Mouse (Mus musculus) heart, embryonic 16.5 days (tissue): Measurements from ENCODE around the gene Tas2r126. TPM values are rescaled to one million over a fixed set of nuclear protein-coding genes. Genes with fewer than 3 reads are reported as not detected.
A peak's percentile ranks its signal among the peaks of the same experiment; 100 is the strongest.

Experiments used
- ATAC-seq: fragments of 200-750 bp; cut with Nextera tagmentation; replicated peaks from 2 replicates; pipeline ENCODE4 v1.8.0; 2017; ENCODE audit warnings: moderate number of reproducible peaks; ENCODE audit not compliant: insufficient read depth, low FRiP score; ENCODE audit errors: extremely low read depth
- H3K27ac ChIP-seq: fragments of 300-500 bp; sonication (generic); 2 replicates; pipeline ENCODE4 v1.5.1; 2014; ENCODE audit warnings: mild to moderate bottlenecking, low read length, control low read depth, moderate library complexity
- H3K27me3 ChIP-seq: fragments of 300-500 bp; sonication (generic); 2 replicates; pipeline ENCODE4 v1.6.1; 2014; ENCODE audit warnings: low read length, mixed read lengths; ENCODE audit not compliant: control insufficient read depth, insufficient read depth
- H3K36me3 ChIP-seq: fragments of 300-500 bp; sonication (generic); 2 replicates; pipeline ENCODE4 v1.6.1; 2014; ENCODE audit not compliant: control insufficient read depth, insufficient read depth
- H3K4me1 ChIP-seq: fragments of 300-500 bp; sonication (generic); 2 replicates; pipeline ENCODE4 v1.6.1; 2014; ENCODE audit warnings: low read length, mixed read lengths; ENCODE audit not compliant: control insufficient read depth, insufficient read depth
- H3K4me2 ChIP-seq: fragments of 300-500 bp; sonication (generic); 2 replicates; pipeline ENCODE4 v1.6.1; 2014; ENCODE audit warnings: low read depth, mild to moderate bottlenecking, control low read depth, low read length
- H3K4me3 ChIP-seq: fragments of 300-500 bp; sonication (generic); 2 replicates; pipeline ENCODE4 v1.5.1; 2014; ENCODE audit warnings: mild to moderate bottlenecking, control low read depth, low read length
- H3K9ac ChIP-seq: fragments of 300-500 bp; sonication (generic); 2 replicates; pipeline ENCODE4 v1.6.1; 2014; ENCODE audit warnings: low read length, control low read depth
- H3K9me3 ChIP-seq: fragments of 300-500 bp; sonication (generic); replicated peaks from 2 replicates; pipeline ENCODE4 v1.6.1; 2016; ENCODE audit warnings: low read length; ENCODE audit not compliant: control insufficient read depth
- WGBS: fragments of 180-500 bp; shearing (Covaris S2); extraction: QIAGEN DNeasy Blood & Tissue Kit; methylation state at CpG from one replicate; pipeline ENCODE4 v1.1.7; 2014; 5-methylcytosine and 5-hydroxymethylcytosine counted together
- polyA plus RNA-seq: library from polyadenylated mRNA; unstranded; fragments of >200 nt; fragmentation: Nextera tagmentation; extraction: Ambion mirVana; gene quantifications from 2 replicates; pipeline ENCODE4 v1.2.1, GENCODE M21; 2015

The Tas2r126 gene
- polyA plus RNA-seq: not detected in 2 replicates

DNA sequence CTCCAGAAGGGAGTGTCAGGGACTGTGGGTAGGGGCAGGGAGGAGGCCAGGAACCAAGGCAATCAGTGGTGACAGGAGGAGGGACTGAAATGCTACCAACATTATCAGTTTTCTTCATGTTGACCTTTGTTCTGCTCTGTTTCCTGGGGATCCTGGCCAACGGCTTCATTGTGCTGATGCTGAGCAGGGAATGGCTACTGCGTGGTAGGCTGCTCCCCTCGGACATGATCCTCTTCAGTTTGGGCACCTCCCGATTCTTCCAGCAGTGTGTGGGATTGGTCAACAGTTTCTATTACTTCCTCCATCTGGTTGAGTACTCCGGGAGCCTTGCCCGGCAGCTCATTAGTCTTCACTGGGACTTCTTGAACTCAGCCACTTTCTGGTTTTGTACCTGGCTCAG, at the start of gene Tas2r126:
Gene Tas2r126, plus strand, starts transcription at position 90 of the 400 bp plus-strand sequence.
- H3K4me3 ChIP-seq: no peak within 1 kb of the TSS
- H3K27ac ChIP-seq: no peak within 1 kb of the TSS
- no peaks in the 10 kb centered on the region for H3K27me3 ChIP-seq
- H3K9me3 ChIP-seq: no peaks in the 10 kb centered on the region
- H3K4me2 ChIP-seq: no peak within 1 kb of the TSS
- H3K4me1 ChIP-seq: no peaks in the 10 kb centered on the region
- WGBS: 48% methylated on average over 6 of the region's 6 CpGs
- no peak within 1 kb of the TSS for H3K9ac ChIP-seq
- no peak for ATAC-seq
- no peaks in the 10 kb centered on the region for H3K36me3 ChIP-seq

DNA sequence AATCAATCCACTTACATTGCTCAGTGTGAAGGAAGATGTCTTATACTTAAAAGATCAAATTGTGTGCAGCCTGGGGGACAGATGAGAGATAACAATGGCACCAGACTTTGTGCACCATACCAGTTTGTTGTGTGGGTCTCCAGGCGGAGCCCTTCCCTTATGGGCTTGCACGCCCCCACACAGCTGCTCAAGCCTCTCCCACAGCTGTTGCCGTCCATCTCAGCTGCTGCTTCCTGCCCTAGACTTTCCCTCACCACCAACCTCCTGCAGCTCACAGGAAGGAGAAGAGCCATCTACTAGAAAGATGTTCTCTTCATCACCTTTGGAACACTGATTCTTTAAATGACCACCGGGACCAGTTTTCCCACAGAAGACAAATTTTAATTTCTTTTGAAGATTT, 48.7 kb upstream of the Tas2r126 start:
- Histone ChIP-seq H3K4me1 (peaks cover 16% of the 10 kb centered on the region), H3K27ac (no peak overlapping the region), H3K9ac (no peak overlapping the region), H3K9me3 (no peaks in the 10 kb centered on the region), H3K4me3 (no peak overlapping the region), H3K27me3 (no peaks in the 10 kb centered on the region), H3K4me2 (no peak overlapping the region), H3K36me3 (no peaks in the 10 kb centered on the region)
- WGBS: 69% methylated on average over 4 of the region's 4 CpGs
- no peak; the same call in 1 of the 2 replicates for ATAC-seq

DNA sequence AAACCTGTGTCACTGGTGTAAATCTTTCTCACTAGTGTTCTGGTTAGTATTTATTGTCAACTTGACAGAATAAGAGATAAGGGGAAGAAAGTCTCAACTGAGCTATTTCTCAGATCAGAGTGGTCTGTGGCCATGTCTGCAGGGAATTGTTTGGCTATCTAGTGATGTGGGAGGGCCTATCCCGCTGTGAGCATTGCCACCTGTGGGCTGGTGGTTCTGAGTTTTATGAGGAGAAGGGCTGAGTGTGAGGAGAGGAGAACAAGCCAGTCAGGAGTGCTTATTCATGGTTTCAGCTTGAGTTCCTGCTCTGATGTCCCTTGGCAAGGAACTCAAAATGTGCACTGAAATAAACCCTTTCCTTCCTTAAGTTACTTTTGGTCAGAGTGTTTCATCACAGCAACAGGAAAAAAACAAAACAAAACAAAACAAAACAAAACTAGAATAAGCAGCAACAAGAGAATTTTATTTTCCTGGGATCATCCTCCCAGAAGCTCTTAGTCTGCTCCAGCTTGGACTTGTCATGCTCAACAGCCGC, 42.5 kb upstream of the Tas2r126 start:
- no peak overlapping the region for H3K4me2 ChIP-seq
- WGBS: 37% methylated on average over 2 of the region's 2 CpGs
- no peak overlapping the region for H3K4me3 ChIP-seq
- H3K4me1 ChIP-seq: peaks cover 15% of the 10 kb centered on the region
- 0 out of 2 replicates have a peak, but pooled peaks have one; percentile 11 for ATAC-seq
- no peaks in the 10 kb centered on the region for H3K9me3 ChIP-seq
- no peaks in the 10 kb centered on the region for H3K27me3 ChIP-seq
- no peaks in the 10 kb centered on the region for H3K36me3 ChIP-seq
- H3K9ac ChIP-seq: no peak overlapping the region
- H3K27ac ChIP-seq: peak overlapping the region; percentile 27

- 46% methylated on average over 9 of the region's 9 CpGs for WGBS
- peak overlapping the region; percentile 37 for H3K27ac ChIP-seq
- ATAC-seq: peak; percentile 89
Observed at GRCm38 (mm10) chr6:42395960-42396809, 38.1 kb upstream of the Tas2r126 start.

GRCm38 (mm10) chr6:42397041-42397657, 37.2 kb upstream of the Tas2r126 start:
- H3K4me2 ChIP-seq: no peak overlapping the region
- H3K4me3 ChIP-seq: no peak overlapping the region
- ATAC-seq: no peak
- no peak overlapping the region for H3K9ac ChIP-seq
- H3K27ac ChIP-seq: no peak overlapping the region; the same call in 1 of the 2 replicates
- peaks cover 10% of the 10 kb centered on the region for H3K4me1 ChIP-seq
- 57% methylated on average over 3 of the region's 3 CpGs for WGBS
- no peaks in the 10 kb centered on the region for H3K9me3 ChIP-seq
- no peaks in the 10 kb centered on the region for H3K36me3 ChIP-seq
- no peaks in the 10 kb centered on the region for H3K27me3 ChIP-seq

More at GRCm38 (mm10) chr6:42395960-42396809, 38.1 kb upstream of the Tas2r126 start:
- no peak overlapping the region for H3K9ac ChIP-seq
- H3K27me3 ChIP-seq: no peaks in the 10 kb centered on the region
- H3K9me3 ChIP-seq: no peaks in the 10 kb centered on the region
- H3K4me1 ChIP-seq: peaks cover 15% of the 10 kb centered on the region
- no peaks in the 10 kb centered on the region for H3K36me3 ChIP-seq
- no peak overlapping the region for H3K4me2 ChIP-seq
- H3K4me3 ChIP-seq: no peak overlapping the region

- Histone ChIP-seq H3K36me3 (no peaks in the 10 kb centered on the region), H3K4me2 (no peak overlapping the region), H3K9me3 (no peaks in the 10 kb centered on the region), H3K27me3 (no peaks in the 10 kb centered on the region), H3K4me1 (peaks cover 8% of the 10 kb centered on the region), H3K4me3 (no peak overlapping the region), H3K27ac (no peak overlapping the region), H3K9ac (no peak overlapping the region)
- WGBS: 85% methylated on average over 3 of the region's 3 CpGs
- ATAC-seq: no peak
Observed at GRCm38 (mm10) chr6:42398285-42398684, 36.0 kb upstream of the Tas2r126 start.

DNA sequence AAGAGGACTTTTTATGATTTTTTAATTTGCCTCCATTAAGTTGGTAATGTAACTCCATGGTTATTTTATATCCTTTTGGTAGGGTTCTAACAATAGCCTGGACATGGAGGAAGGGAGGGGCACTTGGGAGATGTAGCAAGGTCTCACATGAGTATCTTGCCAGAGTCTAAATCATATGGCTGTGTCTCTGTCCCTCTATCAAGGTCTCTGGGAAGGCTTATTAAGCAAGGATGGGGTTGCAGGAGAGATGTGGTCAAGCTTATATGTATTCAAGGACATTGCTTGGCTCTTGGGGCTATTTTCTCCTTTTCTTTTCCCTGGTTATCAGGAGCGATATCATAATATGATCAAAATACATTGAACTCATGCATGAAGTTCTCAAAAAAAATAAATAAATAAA, 35.3 kb upstream of the Tas2r126 start:
- ATAC-seq: no peak

GRCm38 (mm10) chr6:42399938-42400337, 34.4 kb upstream of the Tas2r126 start, which contains the start of gene Tas2r143:
Tas2r143 (plus strand) TSS chr6:42400238.
- ATAC-seq: no peak
- no peak within 1 kb of the TSS for H3K9ac ChIP-seq

More for the DNA sequence above, 35.3 kb upstream of the Tas2r126 start:
- Histone ChIP-seq H3K4me1 (peaks cover 8% of the 10 kb centered on the region), H3K36me3 (no peaks in the 10 kb centered on the region), H3K9me3 (no peaks in the 10 kb centered on the region), H3K27me3 (no peaks in the 10 kb centered on the region), H3K4me3 (no peak overlapping the region), H3K27ac (no peak overlapping the region), H3K4me2 (no peak overlapping the region), H3K9ac (no peak overlapping the region)
- WGBS: 89% methylated on average over 1 of the region's 1 CpGs

GRCm38 (mm10) chr6:42405134-42405533, 29.2 kb upstream of the Tas2r126 start, which contains the start of gene Tas2r135:
Tas2r135 (plus strand) TSS chr6:42405434.
- no peak within 1 kb of the TSS for H3K4me3 ChIP-seq
- H3K27me3 ChIP-seq: no peaks in the 10 kb centered on the region
- no peak within 1 kb of the TSS for H3K27ac ChIP-seq
- no peak within 1 kb of the TSS for H3K4me2 ChIP-seq
- H3K36me3 ChIP-seq: no peaks in the 10 kb centered on the region
- WGBS: 77% methylated on average over 2 of the region's 2 CpGs
- no peaks in the 10 kb centered on the region for H3K9me3 ChIP-seq
- peaks cover 3% of the 10 kb centered on the region; the same call in 1 of the 2 replicates for H3K4me1 ChIP-seq
- ATAC-seq: no peak
- H3K9ac ChIP-seq: no peak within 1 kb of the TSS

More at GRCm38 (mm10) chr6:42399938-42400337, 34.4 kb upstream of the Tas2r126 start, which contains the start of gene Tas2r143:
- no peaks in the 10 kb centered on the region for H3K9me3 ChIP-seq
- H3K27ac ChIP-seq: no peak within 1 kb of the TSS
- no peaks in the 10 kb centered on the region for H3K36me3 ChIP-seq
- H3K4me3 ChIP-seq: no peak within 1 kb of the TSS
- H3K27me3 ChIP-seq: no peaks in the 10 kb centered on the region
- peaks cover 8% of the 10 kb centered on the region for H3K4me1 ChIP-seq
- no peak within 1 kb of the TSS for H3K4me2 ChIP-seq
- 76% methylated on average over 1 of the region's 1 CpGs for WGBS
